Mouse (Mus musculus) embryonic facial prominence, embryonic 15.5 days (tissue): ENCODE measurements around the gene Tmem147. TPM values are rescaled to one million over a fixed set of nuclear protein-coding genes. Genes with fewer than 3 reads are reported as not detected.
A peak's percentile ranks its signal among the peaks of the same experiment; 100 is the strongest.

Experiments
- ATAC-seq: fragments of 200-750 bp; cut with Nextera tagmentation; 2 replicates; pipeline ENCODE4 v1.8.0; 2017; ENCODE audit warnings: low read depth, moderate TSS enrichment; ENCODE audit not compliant: insufficient number of reproducible peaks, low FRiP score, low TSS enrichment
- H3K27ac ChIP-seq: fragments of 300-500 bp; sonication (generic); replicated peaks from 2 replicates; pipeline ENCODE4 v1.5.1; 2015; ENCODE audit warnings: mild to moderate bottlenecking, inconsistent platforms
- H3K27me3 ChIP-seq: fragments of 300-500 bp; sonication (generic); 2 replicates; pipeline ENCODE4 v1.6.1; 2015; ENCODE audit warnings: inconsistent platforms
- H3K36me3 ChIP-seq: fragments of 300-500 bp; sonication (generic); 2 replicates; pipeline ENCODE4 v1.6.1; 2015; ENCODE audit warnings: mild to moderate bottlenecking, inconsistent platforms
- H3K4me1 ChIP-seq: fragments of 300-500 bp; sonication (generic); 2 replicates; pipeline ENCODE4 v1.6.1; 2015; ENCODE audit warnings: inconsistent platforms
- H3K4me2 ChIP-seq: fragments of 300-500 bp; sonication (generic); replicated peaks from 2 replicates; pipeline ENCODE4 v1.6.1; 2015; ENCODE audit warnings: mild to moderate bottlenecking, inconsistent platforms
- H3K4me3 ChIP-seq: fragments of 300-500 bp; sonication (generic); replicated peaks from 2 replicates; pipeline ENCODE4 v1.5.1; 2015; ENCODE audit warnings: mild to moderate bottlenecking, inconsistent platforms
- H3K9ac ChIP-seq: fragments of 300-500 bp; sonication (generic); 2 replicates; pipeline ENCODE4 v1.6.1; 2015; ENCODE audit warnings: inconsistent platforms
- H3K9me3 ChIP-seq: fragments of 300-500 bp; sonication (generic); replicated peaks from 2 replicates; pipeline ENCODE4 v1.6.1; 2016; ENCODE audit warnings: inconsistent platforms
- WGBS: fragments of 180-500 bp; shearing (Covaris S2); methylation state at CpG from one replicate; pipeline ENCODE4 v1.1.7; 2015; 5-methylcytosine and 5-hydroxymethylcytosine counted together
- polyA plus RNA-seq: library from polyadenylated mRNA; unstranded; fragments of >200 nt; fragmentation: Nextera tagmentation; extraction: Ambion mirVana; gene quantifications from 2 replicates; pipeline ENCODE4 v1.2.1, GENCODE M21; 2015

The Tmem147 gene
- polyA plus RNA-seq: 191 and 200 TPM in 2 replicates

DNA sequence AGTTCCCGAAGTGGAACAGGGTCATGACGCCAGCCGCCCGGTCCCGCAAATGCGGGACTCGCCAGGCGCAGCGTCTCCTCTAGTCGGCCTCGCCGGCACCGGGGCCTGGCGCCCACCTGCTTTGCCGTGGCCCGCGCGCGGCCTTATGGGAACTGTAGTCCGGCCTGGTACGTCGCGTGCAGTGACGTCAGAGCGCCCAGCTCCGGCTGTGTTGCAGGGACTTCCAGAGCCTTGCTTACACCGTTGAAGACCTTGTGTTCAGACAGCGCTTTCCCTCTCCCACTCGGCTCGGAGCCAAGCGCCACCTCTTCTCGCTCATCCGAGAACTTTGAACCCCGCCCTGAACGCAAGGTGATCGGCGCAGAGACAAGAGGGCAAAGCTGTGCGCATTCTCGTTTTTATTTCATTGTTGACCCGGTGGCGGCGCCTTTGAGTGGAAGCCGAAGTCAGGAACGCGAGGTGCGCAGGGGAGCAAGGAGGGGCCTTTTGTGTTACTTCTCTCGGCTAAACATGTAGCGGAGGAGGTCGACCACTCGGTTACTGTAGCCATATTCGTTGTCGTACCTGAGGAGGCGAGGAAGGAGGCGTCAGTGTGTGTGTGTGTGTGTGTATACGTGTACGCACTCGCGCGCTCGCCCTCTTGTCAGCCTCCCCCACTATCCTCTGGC, at the start of gene Tmem147:
Tmem147 (minus strand) TSS at position 145 of the 668 bp plus-strand sequence.
- no peaks in the 10 kb centered on the region for H3K27me3 ChIP-seq
- peak within 1 kb of the TSS; percentile 77 for H3K9ac ChIP-seq
- WGBS: under 1% methylated on average over 60 of the region's 60 CpGs
- peaks cover 18% of the 10 kb centered on the region for H3K4me1 ChIP-seq
- H3K27ac ChIP-seq: peak within 1 kb of the TSS; percentile 88
- H3K4me2 ChIP-seq: peak within 1 kb of the TSS; percentile 78
- H3K9me3 ChIP-seq: no peaks in the 10 kb centered on the region
- H3K36me3 ChIP-seq: peaks cover 37% of the 10 kb centered on the region
- ATAC-seq: peak; percentile 96
- peak within 1 kb of the TSS; percentile 66 for H3K4me3 ChIP-seq

DNA sequence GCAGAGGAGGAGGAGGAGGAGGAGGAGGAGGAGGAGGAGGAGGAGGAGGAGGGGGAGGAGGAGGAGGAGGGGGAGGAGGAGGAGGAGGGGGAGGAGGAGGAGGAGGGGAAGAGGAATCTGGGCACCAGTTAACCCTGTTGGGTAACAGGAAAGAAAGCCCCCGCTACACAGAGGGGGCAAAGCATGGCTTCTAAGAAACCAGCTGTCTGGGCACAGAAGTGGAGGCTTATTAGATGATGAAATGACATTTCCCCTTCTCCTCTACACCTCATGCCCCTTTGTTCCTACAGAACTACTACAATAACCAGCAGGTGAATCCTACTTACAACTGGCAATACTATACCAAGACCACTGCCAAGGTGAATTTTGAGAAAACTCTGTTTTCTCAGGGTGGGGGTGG, 48.6 kb upstream of the Tmem147 start:
- ATAC-seq: no peak
- Histone ChIP-seq H3K27me3 (no peaks in the 10 kb centered on the region), H3K9ac (no peak overlapping the region), H3K27ac (no peak overlapping the region), H3K4me2 (no peak overlapping the region), H3K4me1 (no peaks in the 10 kb centered on the region), H3K9me3 (no peaks in the 10 kb centered on the region), H3K36me3 (no peaks in the 10 kb centered on the region), H3K4me3 (no peak overlapping the region)
- 59% methylated on average over 1 of the region's 1 CpGs for WGBS

- Histone ChIP-seq H3K9me3 (no peaks in the 10 kb centered on the region), H3K4me3 (peak overlapping the region; percentile 22; the same call in 1 of the 2 replicates), H3K4me2 (0 out of 2 replicates have a peak overlapping the region, but pooled peaks have one; percentile 12), H3K4me1 (no peaks in the 10 kb centered on the region), H3K36me3 (no peaks in the 10 kb centered on the region), H3K27ac (no peak overlapping the region), H3K27me3 (no peaks in the 10 kb centered on the region), H3K9ac (no peak overlapping the region)
- no peak for ATAC-seq
- WGBS: 50% methylated on average over 7 of the region's 7 CpGs
These were observed 47.8 kb upstream of the Tmem147 start for GRCm38 (mm10) chr7:30777081-30777579.

- 66% methylated on average over 9 of the region's 9 CpGs for WGBS
- H3K9ac ChIP-seq: no peak overlapping the region
- no peak for ATAC-seq
- no peaks in the 10 kb centered on the region for H3K9me3 ChIP-seq
- H3K4me3 ChIP-seq: peak overlapping the region; percentile 22; the same call in 1 of the 2 replicates
- H3K4me2 ChIP-seq: no peak overlapping the region
- H3K36me3 ChIP-seq: no peaks in the 10 kb centered on the region
- no peaks in the 10 kb centered on the region for H3K27me3 ChIP-seq
- no peaks in the 10 kb centered on the region for H3K4me1 ChIP-seq
- peak overlapping the region; percentile 65 for H3K27ac ChIP-seq
These were observed 46.8 kb upstream of the Tmem147 start for GRCm38 (mm10) chr7:30776104-30776503.

- Histone ChIP-seq H3K4me1 (no peaks in the 10 kb centered on the region), H3K9ac (no peak overlapping the region), H3K4me3 (no peak overlapping the region), H3K27me3 (peaks cover 4% of the 10 kb centered on the region; the same call in 1 of the 2 replicates), H3K36me3 (no peaks in the 10 kb centered on the region), H3K4me2 (no peak overlapping the region), H3K9me3 (no peaks in the 10 kb centered on the region), H3K27ac (no peak overlapping the region)
- no peak for ATAC-seq
- WGBS: 24% methylated on average over 9 of the region's 9 CpGs
These were observed 39.9 kb upstream of the Tmem147 start for GRCm38 (mm10) chr7:30769236-30769635.

DNA sequence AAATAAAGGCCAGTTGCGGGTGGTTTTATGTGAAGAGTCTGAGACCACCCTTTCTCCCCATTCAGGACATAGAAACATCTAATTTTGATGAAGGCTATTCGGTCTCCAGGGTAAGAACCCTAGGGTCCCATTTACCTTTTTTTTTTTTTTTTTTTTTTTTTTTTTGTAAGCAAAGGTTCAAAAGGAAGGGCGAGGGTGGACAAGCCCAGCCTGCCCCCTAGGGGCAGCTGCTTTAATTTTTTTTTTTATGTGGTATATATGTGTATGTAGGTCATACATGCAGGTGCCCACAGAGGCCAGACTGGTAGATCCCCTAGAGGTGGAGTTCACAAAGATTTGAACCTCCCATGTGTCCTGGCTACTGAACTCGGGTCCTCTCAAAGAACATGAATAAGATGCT, 37.1 kb upstream of the Tmem147 start:
- no peak overlapping the region for H3K4me2 ChIP-seq
- H3K4me3 ChIP-seq: no peak overlapping the region
- H3K9ac ChIP-seq: no peak overlapping the region
- WGBS: 80% methylated on average over 4 of the region's 4 CpGs
- no peaks in the 10 kb centered on the region for H3K9me3 ChIP-seq
- H3K36me3 ChIP-seq: no peaks in the 10 kb centered on the region
- H3K4me1 ChIP-seq: no peaks in the 10 kb centered on the region
- ATAC-seq: no peak
- peaks cover 9% of the 10 kb centered on the region; the same call in 1 of the 2 replicates for H3K27me3 ChIP-seq
- no peak overlapping the region for H3K27ac ChIP-seq

DNA sequence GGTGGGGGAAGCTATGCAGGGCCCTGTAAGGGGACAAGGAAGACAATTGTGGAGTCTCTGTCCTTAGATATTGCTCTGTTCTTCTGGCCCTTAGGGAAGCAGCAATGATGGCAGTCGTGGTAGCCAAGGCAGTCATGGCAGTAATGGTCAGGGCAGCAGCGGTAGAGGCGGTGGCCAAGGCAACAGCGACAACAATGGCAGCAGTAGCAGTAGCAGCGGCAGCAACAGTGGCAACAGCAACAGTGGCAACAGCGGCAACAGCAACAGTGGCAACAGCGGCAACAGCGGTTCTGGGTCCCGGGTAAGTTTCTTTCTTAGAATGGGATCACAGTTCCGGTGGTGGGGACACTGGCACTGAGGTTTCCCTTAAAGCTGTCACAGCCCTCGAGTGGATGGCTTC, 35.8 kb upstream of the Tmem147 start:
- WGBS: 34% methylated on average over 11 of the region's 11 CpGs
- no peaks in the 10 kb centered on the region for H3K9me3 ChIP-seq
- no peak overlapping the region for H3K27ac ChIP-seq
- H3K4me1 ChIP-seq: no peaks in the 10 kb centered on the region
- ATAC-seq: no peak
- peak overlapping the region; percentile 8; the same call in 1 of the 2 replicates for H3K4me3 ChIP-seq
- H3K27me3 ChIP-seq: peaks cover 9% of the 10 kb centered on the region; the same call in 1 of the 2 replicates
- H3K9ac ChIP-seq: no peak overlapping the region
- peak overlapping the region; percentile 10; the same call in 1 of the 2 replicates for H3K4me2 ChIP-seq
- no peaks in the 10 kb centered on the region for H3K36me3 ChIP-seq

GRCm38 (mm10) chr7:30763456-30763855, 34.1 kb upstream of the Tmem147 start, which contains the start of gene Dmkn:
Gene Dmkn, plus strand, starts transcription at chr7:30763756.
- Histone ChIP-seq H3K4me2 (no peak within 1 kb of the TSS), H3K27ac (peak within 1 kb of the TSS; percentile 51; the same call in 1 of the 2 replicates), H3K9ac (no peak within 1 kb of the TSS), H3K36me3 (no peaks in the 10 kb centered on the region), H3K9me3 (no peaks in the 10 kb centered on the region), H3K27me3 (peaks cover 8% of the 10 kb centered on the region; the same call in 1 of the 2 replicates), H3K4me1 (no peaks in the 10 kb centered on the region), H3K4me3 (peak within 1 kb of the TSS; percentile 24)
- no peak for ATAC-seq
- WGBS: 30% methylated on average over 5 of the region's 5 CpGs

GRCm38 (mm10) chr7:30761769-30762352, 32.5 kb upstream of the Tmem147 start:
- peaks cover 5% of the 10 kb centered on the region; the same call in 1 of the 2 replicates for H3K27me3 ChIP-seq

GRCm38 (mm10) chr7:30758853-30759252, 29.5 kb upstream of the Tmem147 start:
- H3K4me1 ChIP-seq: no peaks in the 10 kb centered on the region
- ATAC-seq: no peak
- H3K9ac ChIP-seq: no peak overlapping the region
- peaks cover 20% of the 10 kb centered on the region for H3K36me3 ChIP-seq
- H3K27ac ChIP-seq: no peak overlapping the region
- H3K9me3 ChIP-seq: peaks cover 6% of the 10 kb centered on the region; the same call in 1 of the 2 replicates
- 33% methylated on average over 4 of the region's 4 CpGs for WGBS
- no peak overlapping the region for H3K4me2 ChIP-seq
- H3K27me3 ChIP-seq: 0 out of 2 replicates have a peak, but pooled peaks cover 2% of the 10 kb centered on the region
- H3K4me3 ChIP-seq: no peak overlapping the region

More at GRCm38 (mm10) chr7:30761769-30762352, 32.5 kb upstream of the Tmem147 start:
- no peak overlapping the region for H3K4me3 ChIP-seq
- no peak overlapping the region for H3K9ac ChIP-seq
- 0 out of 2 replicates have a peak, but pooled peaks cover under 1% of the 10 kb centered on the region for H3K36me3 ChIP-seq
- WGBS: 74% methylated on average over 4 of the region's 4 CpGs
- no peak for ATAC-seq
- no peaks in the 10 kb centered on the region for H3K4me1 ChIP-seq
- no peak overlapping the region for H3K27ac ChIP-seq
- no peak overlapping the region for H3K4me2 ChIP-seq
- no peaks in the 10 kb centered on the region for H3K9me3 ChIP-seq

DNA sequence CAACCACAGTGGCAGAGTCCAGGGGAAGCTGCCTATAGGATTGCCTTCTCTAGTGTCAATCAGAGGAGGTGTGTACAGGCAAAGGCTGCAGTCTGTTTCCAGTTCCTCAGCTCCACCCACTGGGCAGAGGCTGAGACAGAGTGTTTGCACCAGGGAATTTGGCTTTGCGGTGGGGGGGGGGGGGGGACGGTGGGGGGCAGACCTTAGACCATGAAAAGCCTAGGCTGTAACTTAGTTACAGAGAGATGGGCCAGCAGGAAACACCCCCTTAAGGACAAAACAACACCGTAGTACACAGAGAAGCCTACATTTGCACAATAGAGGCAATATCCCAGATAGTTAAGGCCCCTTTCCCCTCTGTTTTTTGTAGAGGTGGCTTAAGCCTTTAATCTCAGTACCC, 27.7 kb upstream of the Tmem147 start:
- Histone ChIP-seq H3K4me3 (no peak overlapping the region), H3K9me3 (peaks cover 6% of the 10 kb centered on the region; the same call in 1 of the 2 replicates), H3K4me1 (no peaks in the 10 kb centered on the region), H3K27me3 (no peaks in the 10 kb centered on the region), H3K4me2 (no peak overlapping the region), H3K36me3 (peaks cover 27% of the 10 kb centered on the region), H3K9ac (no peak overlapping the region), H3K27ac (no peak overlapping the region)
- ATAC-seq: no peak
- WGBS: 79% methylated on average over 3 of the region's 3 CpGs
